Mouse (Mus musculus) ES-Bruce4 (cell line): Measurements from ENCODE around the gene Dhrs9. TPM values are rescaled to one million over a fixed set of nuclear protein-coding genes. Genes with fewer than 3 reads are reported as not detected.

Experiments
- H3K27ac ChIP-seq: 2 replicates; pipeline ENCODE4 v1.5.1; 2012; ENCODE audit warnings: low read length, inconsistent platforms; ENCODE audit not compliant: insufficient read depth
- H3K27me3 ChIP-seq: 2 replicates; pipeline ENCODE4 v1.6.1; 2012; ENCODE audit warnings: mild to moderate bottlenecking, low read length, inconsistent platforms; ENCODE audit not compliant: control insufficient read depth, poor library complexity, insufficient read depth, severe bottlenecking
- H3K36me3 ChIP-seq: 2 replicates; pipeline ENCODE4 v1.6.1; 2012; ENCODE audit warnings: inconsistent platforms, mild to moderate bottlenecking, low read length, moderate library complexity; ENCODE audit not compliant: control insufficient read depth, poor library complexity, insufficient read depth, severe bottlenecking
- H3K4me1 ChIP-seq: one replicate; pipeline ENCODE4 v1.8.1; 2011; ENCODE audit warnings: low read length; ENCODE audit not compliant: control insufficient read depth, insufficient read depth
- H3K4me3 ChIP-seq: 2 replicates; pipeline ENCODE4 v1.5.1; 2011; ENCODE audit warnings: low read depth, mild to moderate bottlenecking, low read length
- H3K9ac ChIP-seq: 2 replicates; pipeline ENCODE4 v1.6.1; 2012; ENCODE audit warnings: low read depth, mild to moderate bottlenecking, inconsistent platforms; ENCODE audit not compliant: poor library complexity, severe bottlenecking
- H3K9me3 ChIP-seq: replicated peaks from 2 replicates; pipeline ENCODE4 v1.6.1; 2012; ENCODE audit warnings: mild to moderate bottlenecking, low read length, inconsistent platforms; ENCODE audit not compliant: control insufficient read depth, poor library complexity, insufficient read depth, severe bottlenecking
- CTCF ChIP-seq: IDR thresholded peaks from one replicate; pipeline ENCODE4 v1.8.1; 2011; ENCODE audit warnings: low read depth, low read length
- EP300 ChIP-seq: IDR thresholded peaks from 2 replicates; pipeline ENCODE4 v1.6.1; 2011; ENCODE audit warnings: low read depth, low read length; ENCODE audit not compliant: insufficient read depth
- POLR2A ChIP-seq: IDR thresholded peaks from one replicate; pipeline ENCODE4 v1.8.1; 2011; ENCODE audit warnings: low read length; ENCODE audit not compliant: insufficient read depth
- polyA plus RNA-seq: library from polyadenylated mRNA; stranded (reverse); fragments of >200 nt; gene quantifications from 2 replicates; pipeline ENCODE4 v1.2.4, GENCODE M21; 2011; ENCODE audit warnings: low read depth; ENCODE audit not compliant: missing spikeins, insufficient read depth, insufficient read length

The Dhrs9 gene
- polyA plus RNA-seq, 1 experiment = 0.13 TPM

DNA sequence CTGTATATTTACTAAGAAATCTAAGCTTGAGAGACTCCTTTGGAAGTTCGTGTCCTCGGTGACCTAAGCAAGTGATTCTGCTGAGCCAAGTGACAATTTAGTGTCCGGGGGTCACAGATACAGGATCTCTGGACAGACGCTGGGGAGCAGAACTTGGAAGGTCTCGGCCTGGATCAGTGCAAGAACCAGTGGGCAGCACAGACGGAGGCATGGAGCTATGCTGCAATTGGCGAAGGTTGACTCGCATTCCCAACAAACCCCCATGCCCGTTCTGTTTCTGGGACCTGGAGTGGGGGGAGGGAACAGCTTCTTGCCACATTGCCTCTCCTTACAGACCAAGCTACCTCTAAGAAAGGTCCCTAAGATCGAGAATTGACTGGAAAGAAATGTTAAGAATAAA lies 46.9 kb downstream of the Dhrs9 start:
- H3K9me3 ChIP-seq = no peaks in the 10 kb centered on the region
- TF ChIP-seq CTCF = no peak
- TF ChIP-seq POLR2A = no peak
- no peak for TF ChIP-seq EP300
- H3K27me3 ChIP-seq = no peaks in the 10 kb centered on the region
- H3K9ac ChIP-seq = no peak overlapping the region
- H3K27ac ChIP-seq = no peak overlapping the region
- no peaks in the 10 kb centered on the region for H3K36me3 ChIP-seq
- H3K4me3 ChIP-seq = no peak overlapping the region
- H3K4me1 ChIP-seq = no peaks in the 10 kb centered on the region

DNA sequence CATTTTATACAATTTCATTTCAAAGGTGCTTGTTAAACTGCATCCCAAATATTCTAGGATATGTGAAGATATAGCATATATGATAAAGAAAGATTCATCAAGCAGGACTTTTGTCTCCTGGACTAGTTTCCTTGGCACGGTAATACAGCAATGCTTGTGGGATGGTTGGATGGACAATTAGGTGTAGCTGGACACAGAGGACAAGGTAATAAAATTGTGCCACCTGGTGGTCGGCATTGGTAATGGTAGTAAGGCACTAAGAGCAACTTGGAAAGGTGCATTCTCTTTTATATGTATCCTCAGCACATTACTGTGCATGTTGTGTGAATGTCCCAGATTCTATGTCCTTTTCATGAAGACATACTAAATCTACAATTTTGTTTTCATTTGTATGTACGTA lies 47.9 kb downstream of the Dhrs9 start:
- H3K27ac ChIP-seq = no peak overlapping the region
- TF ChIP-seq POLR2A (no peak), CTCF (peak; percentile 18)
- H3K36me3 ChIP-seq = no peaks in the 10 kb centered on the region
- H3K27me3 ChIP-seq = no peaks in the 10 kb centered on the region
- H3K9me3 ChIP-seq = no peaks in the 10 kb centered on the region
- H3K4me3 ChIP-seq = no peak overlapping the region
- H3K4me1 ChIP-seq = no peaks in the 10 kb centered on the region
- no peak overlapping the region for H3K9ac ChIP-seq

DNA sequence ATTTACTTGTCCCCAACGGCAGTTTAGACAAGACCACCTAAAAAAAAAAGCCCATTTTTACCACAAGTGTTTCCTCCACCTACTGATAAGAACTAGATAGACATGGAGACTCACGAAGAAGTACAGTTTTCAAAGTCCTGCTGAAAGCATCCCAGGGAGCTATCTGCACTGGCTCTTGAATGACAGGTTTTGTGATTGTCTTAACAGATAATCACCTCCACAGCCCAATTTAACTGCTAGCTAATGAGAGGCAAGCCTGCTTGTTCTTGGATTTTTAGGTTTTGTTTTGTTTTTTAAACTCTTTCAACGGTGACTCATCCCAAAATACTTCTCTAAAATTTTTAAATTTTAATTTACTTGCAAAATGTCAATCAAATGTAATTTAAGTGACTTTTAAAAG lies 61.4 kb downstream of the Dhrs9 start:
- Histone ChIP-seq H3K9ac (no peak overlapping the region), H3K9me3 (no peaks in the 10 kb centered on the region), H3K27me3 (no peaks in the 10 kb centered on the region), H3K27ac (no peak overlapping the region), H3K36me3 (no peaks in the 10 kb centered on the region), H3K4me1 (no peaks in the 10 kb centered on the region), H3K4me3 (no peak overlapping the region)
- TF ChIP-seq POLR2A = no peak
- no peak for TF ChIP-seq EP300
- TF ChIP-seq CTCF = no peak

DNA sequence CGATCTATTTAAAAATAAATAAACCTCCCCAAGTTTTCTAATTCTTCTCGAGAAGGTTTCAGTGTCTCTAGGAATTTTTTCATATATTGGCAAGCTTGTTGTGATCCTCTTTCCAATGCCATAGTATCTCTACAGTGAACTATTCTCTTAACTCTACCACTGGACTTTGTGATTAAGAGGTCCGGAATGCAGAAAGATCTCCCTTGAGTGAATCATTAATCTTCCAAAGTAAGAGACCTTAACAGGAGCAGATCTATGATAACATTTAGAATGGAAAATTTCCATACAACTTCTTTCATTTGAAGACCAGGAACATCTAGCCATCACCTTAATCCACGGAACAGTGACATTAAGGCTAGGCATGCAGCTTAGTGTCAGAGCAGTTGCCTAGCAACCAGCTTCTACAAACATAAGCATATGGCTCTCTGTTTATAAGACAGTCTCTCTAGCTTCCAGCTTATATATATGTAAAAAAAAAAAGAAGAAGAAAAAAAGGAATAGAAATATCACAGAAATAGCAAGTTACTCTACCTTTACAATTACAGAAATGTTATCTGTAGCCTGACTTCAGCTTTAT lies 65.7 kb downstream of the Dhrs9 start:
- TF ChIP-seq POLR2A (no peak), CTCF (no peak), EP300 (no peak)
- Histone ChIP-seq H3K36me3 (no peaks in the 10 kb centered on the region; the same call in 1 of the 2 replicates), H3K27ac (no peak overlapping the region), H3K27me3 (no peaks in the 10 kb centered on the region), H3K4me3 (no peak overlapping the region), H3K4me1 (no peaks in the 10 kb centered on the region), H3K9ac (no peak overlapping the region), H3K9me3 (no peaks in the 10 kb centered on the region)

DNA sequence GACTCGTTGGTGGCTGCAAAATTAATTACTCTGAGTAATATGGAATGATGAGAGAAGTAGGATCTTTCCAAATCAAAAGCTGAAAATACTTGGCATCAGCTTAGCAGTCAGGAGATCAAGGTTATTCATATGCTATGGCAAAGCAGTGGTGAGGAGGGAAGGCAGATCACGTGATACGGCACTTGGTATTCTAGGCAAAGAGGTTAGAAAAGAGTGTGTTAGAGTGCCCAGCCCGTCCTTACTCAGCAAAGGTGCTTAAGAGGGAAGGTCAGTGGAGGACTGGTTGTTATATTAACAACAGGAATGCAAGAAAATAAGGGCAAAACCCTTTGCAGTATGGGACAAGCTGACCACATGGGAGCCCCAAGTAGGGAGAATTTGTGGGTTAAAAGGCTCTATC lies 68.3 kb downstream of the Dhrs9 start:
- Histone ChIP-seq H3K36me3 (no peaks in the 10 kb centered on the region; the same call in 1 of the 2 replicates), H3K9ac (no peak overlapping the region), H3K9me3 (no peaks in the 10 kb centered on the region), H3K4me3 (no peak overlapping the region), H3K27ac (no peak overlapping the region), H3K27me3 (no peaks in the 10 kb centered on the region), H3K4me1 (no peaks in the 10 kb centered on the region)
- TF ChIP-seq POLR2A (no peak), EP300 (no peak), CTCF (no peak)

DNA sequence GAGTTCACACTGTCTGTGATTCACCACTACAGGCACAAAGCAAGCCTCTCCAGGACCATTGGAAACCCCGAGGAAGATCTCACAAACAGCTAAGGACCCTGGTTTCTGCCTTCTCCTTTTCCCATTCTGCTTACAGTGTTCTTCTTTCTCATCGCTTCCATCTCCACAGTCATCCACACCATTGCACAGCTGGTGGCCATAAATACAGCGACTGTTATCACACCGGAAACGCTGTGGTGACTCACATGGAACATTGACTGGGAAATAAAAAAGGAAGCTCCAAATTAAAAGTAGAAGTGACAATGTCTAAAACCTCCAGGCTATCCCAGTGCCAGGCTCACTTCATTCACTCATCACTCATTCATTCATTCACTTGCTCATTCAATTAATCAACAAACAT lies 70.9 kb downstream of the Dhrs9 start:
- H3K9me3 ChIP-seq = no peaks in the 10 kb centered on the region
- no peak overlapping the region for H3K9ac ChIP-seq
- H3K4me1 ChIP-seq = no peaks in the 10 kb centered on the region
- TF ChIP-seq CTCF = no peak
- TF ChIP-seq POLR2A = no peak
- no peak for TF ChIP-seq EP300
- peaks cover 3% of the 10 kb centered on the region; the same call in 1 of the 2 replicates for H3K36me3 ChIP-seq
- no peaks in the 10 kb centered on the region for H3K27me3 ChIP-seq
- H3K4me3 ChIP-seq = no peak overlapping the region
- H3K27ac ChIP-seq = no peak overlapping the region

Other genes with a start within 250 kb of the Dhrs9 start
- gene Nostrin, start 244.6 kb upstream of the Dhrs9 start, polyA plus RNA-seq = not detected in 2 replicates
- 113 and 125 TPM in 2 replicates for gene Spc25, start 174.3 kb upstream of the Dhrs9 start, polyA plus RNA-seq
- not detected in 2 replicates for gene G6pc2, start 169.4 kb upstream of the Dhrs9 start, polyA plus RNA-seq
- gene Abcb11, start 37.8 kb upstream of the Dhrs9 start, polyA plus RNA-seq = not detected in 2 replicates
- gene Lrp2, start 205.6 kb downstream of the Dhrs9 start, polyA plus RNA-seq = 92.6 and 92.9 TPM in 2 replicates